Mouse (Mus musculus) liver, embryonic 14.5 days (tissue): ENCODE data around the gene Polr2e. TPM values are rescaled to one million over a fixed set of nuclear protein-coding genes. Genes with fewer than 3 reads are reported as not detected.
A peak's percentile ranks its signal among the peaks of the same experiment; 100 is the strongest.

Source experiments
- ATAC-seq: fragments of 200-750 bp; cut with Nextera tagmentation; 2 replicates; pipeline ENCODE4 v1.8.0; 2017; ENCODE audit warnings: moderate number of reproducible peaks, mild to moderate bottlenecking, moderate library complexity; ENCODE audit not compliant: insufficient read depth
- DNase-seq, 3 experiments: peaks; one replicate each; pipeline ENCODE4 v3.0.0-alpha.2; 2012 to 2013; ENCODE audit warnings: low read depth in 3 of 3, low spot score in 3 of 3
- H3K27ac ChIP-seq: fragments of 300-500 bp; sonication (generic); 2 replicates; pipeline ENCODE4 v1.5.1; 2014; ENCODE audit warnings: moderate library complexity, mild to moderate bottlenecking, control low read depth, inconsistent platforms
- H3K27me3 ChIP-seq: fragments of 300-500 bp; sonication (generic); 2 replicates; pipeline ENCODE4 v1.6.1; 2014; ENCODE audit warnings: mild to moderate bottlenecking, low read length, moderate library complexity; ENCODE audit not compliant: control insufficient read depth, insufficient read depth
- H3K36me3 ChIP-seq: fragments of 300-500 bp; sonication (generic); replicated peaks from 2 replicates; pipeline ENCODE4 v1.6.1; 2014; ENCODE audit warnings: low read depth; ENCODE audit not compliant: control insufficient read depth, insufficient read depth
- H3K4me1 ChIP-seq, 2 experiments: fragments of 200-500 bp in 1 of 2; fragments of 300-500 bp in 1 of 2; sonication (generic) in 1 of 2; replicated peaks; 2 replicates each; pipeline ENCODE4 v1.6.1; 2012 to 2014; ENCODE audit warnings: antibody characterized with exemption in 1 of 2, inconsistent platforms in 1 of 2, low read length in 1 of 2; ENCODE audit not compliant: control insufficient read depth in 2 of 2, insufficient read depth in 2 of 2
- H3K4me2 ChIP-seq: fragments of 300-500 bp; sonication (generic); 2 replicates; pipeline ENCODE4 v1.6.1; 2014; ENCODE audit warnings: low read depth, mild to moderate bottlenecking, control low read depth, moderate library complexity
- H3K4me3 ChIP-seq, 2 experiments: fragments of 200-500 bp in 1 of 2; fragments of 300-500 bp in 1 of 2; sonication (generic) in 1 of 2; 2 replicates each; pipeline ENCODE4 v1.5.1; 2012 to 2014; ENCODE audit warnings: low read depth in 2 of 2, low read length in 2 of 2, mild to moderate bottlenecking in 2 of 2, control low read depth in 1 of 2, inconsistent platforms in 1 of 2, moderate library complexity in 1 of 2; ENCODE audit not compliant: insufficient read depth in 1 of 2
- H3K9ac ChIP-seq: fragments of 300-500 bp; sonication (generic); replicated peaks from 2 replicates; pipeline ENCODE4 v1.6.1; 2014; ENCODE audit warnings: mild to moderate bottlenecking, control low read depth, moderate library complexity
- H3K9me3 ChIP-seq: fragments of 300-500 bp; sonication (generic); 2 replicates; pipeline ENCODE4 v1.6.1; 2016; ENCODE audit warnings: low read length, mixed read lengths; ENCODE audit not compliant: control insufficient read depth
- CTCF ChIP-seq: IDR thresholded peaks from 2 replicates; pipeline ENCODE4 v1.5.1; 2016; ENCODE audit warnings: antibody characterized with exemption, low read depth, control low read depth
- EP300 ChIP-seq: IDR thresholded peaks from 2 replicates; pipeline ENCODE4 v1.6.1; 2016; ENCODE audit warnings: antibody characterized with exemption, low read depth
- WGBS: fragments of 180-500 bp; shearing (Covaris S2); extraction: QIAGEN DNeasy Blood & Tissue Kit; methylation state at CpG from one replicate; pipeline ENCODE4 v1.1.7; 2014; ENCODE audit not compliant: insufficient replicate concordance; 5-methylcytosine and 5-hydroxymethylcytosine counted together
- polyA plus RNA-seq, 2 experiments: library from polyadenylated mRNA; depleted of rRNA in 1 of 2; stranded (reverse) in 1 of 2; unstranded in 1 of 2; fragments of >200 nt; fragmentation: Nextera tagmentation in 1 of 2; extraction: Ambion mirVana in 1 of 2; gene quantifications; 2 replicates each; pipeline versions ENCODE4 v1.2.1 to v1.2.3; 2012 to 2014

Gene Polr2e
- polyA plus RNA-seq, 2 experiments = 88.0 to 121 TPM

GRCm38 (mm10) chr10:80021320-80021641 is 18.3 kb downstream of the Polr2e start:
- no peak for ATAC-seq
- Histone ChIP-seq H3K9me3 (no peaks in the 10 kb centered on the region), H3K4me2 (no peak overlapping the region), H3K4me3 (no peak overlapping the region), H3K4me1 (peaks cover 16 to 18% of the 10 kb centered on the region in 2 experiments), H3K27ac (no peak overlapping the region), H3K27me3 (no peaks in the 10 kb centered on the region), H3K36me3 (no peaks in the 10 kb centered on the region; the same call in 1 of the 2 replicates), H3K9ac (no peak overlapping the region)
- TF ChIP-seq CTCF = no peak
- no peak for TF ChIP-seq EP300
- no peak for DNase-seq
- 85% methylated on average over 13 of the region's 13 CpGs for WGBS

- Histone ChIP-seq H3K4me2 (no peak overlapping the region), H3K9ac (no peak overlapping the region), H3K4me1 (peaks cover 18 to 20% of the 10 kb centered on the region in 2 experiments), H3K9me3 (no peaks in the 10 kb centered on the region), H3K36me3 (peaks cover under 1% of the 10 kb centered on the region; the same call in 1 of the 2 replicates), H3K27ac (no peak overlapping the region), H3K27me3 (no peaks in the 10 kb centered on the region), H3K4me3 (no peak overlapping the region)
- no peak for DNase-seq
- 83% methylated on average over 18 of the region's 18 CpGs for WGBS
- no peak for ATAC-seq
- TF ChIP-seq CTCF = peak; percentile 37; the same call in 1 of the 2 replicates
- no peak for TF ChIP-seq EP300
Measured at GRCm38 (mm10) chr10:80020603-80021319, 18.8 kb downstream of the Polr2e start.

- 71% methylated on average over 11 of the region's 11 CpGs for WGBS
- H3K4me1 ChIP-seq = peaks cover 18 to 20% of the 10 kb centered on the region in 2 experiments
Measured at GRCm38 (mm10) chr10:80020191-80020590, 19.4 kb downstream of the Polr2e start.

GRCm38 (mm10) chr10:80019471-80020131 is 20.0 kb downstream of the Polr2e start:
- Histone ChIP-seq H3K4me2 (peak overlapping the region; percentile 81), H3K36me3 (peaks cover 11% of the 10 kb centered on the region), H3K27me3 (no peaks in the 10 kb centered on the region), H3K9me3 (no peaks in the 10 kb centered on the region), H3K9ac (peak overlapping the region; percentile 34; the same call in 1 of the 2 replicates), H3K27ac (peak overlapping the region; percentile 60; the same call in 1 of the 2 replicates), H3K4me1 (peaks cover 18 to 20% of the 10 kb centered on the region in 2 experiments), H3K4me3 (0 out of 4 replicates have a peak overlapping the region, but pooled peaks of 1 of the 2 experiments have one; percentile 34)
- TF ChIP-seq CTCF (no peak), EP300 (no peak)
- WGBS = 58% methylated on average over 20 of the region's 20 CpGs
- no peak for DNase-seq
- peak; percentile 29; the same call in 1 of the 2 replicates for ATAC-seq

More at GRCm38 (mm10) chr10:80020191-80020590, 19.4 kb downstream of the Polr2e start:
- no peaks in the 10 kb centered on the region for H3K9me3 ChIP-seq
- DNase-seq (no peak), ATAC-seq (no peak)
- no peak overlapping the region for H3K4me3 ChIP-seq
- no peak overlapping the region for H3K9ac ChIP-seq
- H3K27ac ChIP-seq = no peak overlapping the region
- H3K27me3 ChIP-seq = no peaks in the 10 kb centered on the region
- H3K4me2 ChIP-seq = no peak overlapping the region
- H3K36me3 ChIP-seq = peaks cover 7% of the 10 kb centered on the region
- TF ChIP-seq EP300 = no peak
- TF ChIP-seq CTCF = no peak

GRCm38 (mm10) chr10:80018739-80019297 is 20.8 kb downstream of the Polr2e start:
- Histone ChIP-seq H3K27ac (peak overlapping the region; percentile 60), H3K9ac (peak overlapping the region; percentile 34), H3K4me1 (peaks cover 18 to 20% of the 10 kb centered on the region in 2 experiments), H3K9me3 (no peaks in the 10 kb centered on the region), H3K4me2 (peak overlapping the region; percentile 81), H3K36me3 (peaks cover 15% of the 10 kb centered on the region), H3K27me3 (no peaks in the 10 kb centered on the region), H3K4me3 (peak overlapping the region; percentile 34 to 45)
- DNase-seq (peak in 2 of 3 experiments; percentile 49 to 68), ATAC-seq (peak; percentile 72)
- TF ChIP-seq CTCF (peak; percentile 26; the same call in 1 of the 2 replicates), EP300 (no peak; the same call in 1 of the 2 replicates)
- 3% methylated on average over 15 of the region's 15 CpGs for WGBS
